Mouse (Mus musculus) spleen, adult 2 months (tissue): ENCODE measurements around the gene Sat2.

ENCODE experiments used
- CTCF ChIP-seq: fragments of 200-500 bp; IDR thresholded peaks from 2 replicates; pipeline ENCODE4 v1.5.1; 2011; ENCODE audit warnings: mild to moderate bottlenecking, inconsistent platforms; ENCODE audit not compliant: insufficient read depth, insufficient read length, insufficient replicate concordance; ENCODE audit errors: extremely low read depth
- POLR2A ChIP-seq: fragments of 200-500 bp; IDR thresholded peaks from 2 replicates; pipeline ENCODE4 v1.6.1; 2011; ENCODE audit warnings: low read depth, low read length, inconsistent platforms

GRCm38 (mm10) chr11:69608525-69608924 lies 13.3 kb upstream of the Sat2 start:
- TF ChIP-seq CTCF (no peak), POLR2A (no peak)
